Mouse (Mus musculus): Measurements from ENCODE around the gene Gorasp1.

- no peak for TF ChIP-seq CTCF (IDR thresholded peaks at IDR 0.05; ENCODE audit: low read depth)
- no peak for TF ChIP-seq EP300 (IDR thresholded peaks at IDR 0.05; ENCODE audit: low read depth)
Measured at GRCm38 (mm10) chr9:119978811-119979441, 41.6 kb upstream of the Gorasp1 start.

All from liver, embryonic 14.5 days (tissue).